Mouse (Mus musculus) NIH3T3 (cell line): ENCODE measurements around the gene Rpl27a.

Source experiments
- DNase-seq: peaks from one replicate; pipeline ENCODE4 v3.0.0-alpha.2; 2012; ENCODE audit warnings: low read depth

Gene Rpl27a

DNA sequence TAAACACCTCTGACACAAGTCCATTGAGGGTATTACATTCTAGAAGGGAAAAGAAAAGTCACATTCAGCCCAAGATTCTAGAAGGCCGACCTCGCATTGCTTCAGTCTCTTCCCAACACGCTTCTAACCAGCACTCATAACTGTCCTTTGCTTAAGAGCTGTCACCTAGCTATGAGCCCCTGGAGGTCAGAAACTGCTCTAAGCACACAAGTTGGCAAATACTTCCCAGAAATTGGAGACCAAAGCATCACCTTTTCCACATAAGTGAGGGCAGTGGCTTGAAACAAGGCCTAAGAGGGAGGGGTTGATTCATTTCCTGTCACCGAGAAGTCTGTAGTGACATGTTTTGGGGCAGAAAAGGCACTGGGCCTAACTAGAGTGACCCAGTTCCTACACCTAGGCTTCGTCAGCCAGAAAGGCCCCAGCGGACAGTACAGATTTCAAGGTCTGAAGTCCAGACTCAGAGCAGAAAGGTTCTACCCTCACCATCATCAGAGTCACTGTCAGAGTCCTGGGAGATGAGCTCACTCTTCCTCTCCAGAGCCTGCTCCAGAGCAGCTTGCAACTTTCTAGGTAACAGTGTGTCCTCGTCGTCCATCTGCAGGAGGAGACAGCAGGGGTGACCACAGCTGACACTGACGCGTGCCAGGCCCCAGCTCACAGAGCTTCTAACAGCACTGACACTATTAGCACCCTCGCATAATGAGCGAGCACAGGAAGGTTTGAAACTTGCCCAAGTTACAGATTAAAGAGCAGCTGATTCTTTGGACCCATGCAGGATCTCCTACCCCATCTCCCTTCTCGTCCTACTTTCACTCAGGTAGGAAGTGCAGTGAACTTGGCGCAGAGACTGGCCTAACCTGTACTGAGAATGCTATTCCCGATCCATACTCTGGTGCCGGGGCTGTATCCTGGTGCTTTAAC lies 7.1 kb downstream of the Rpl27a start:
- DNase-seq = no peak

DNA sequence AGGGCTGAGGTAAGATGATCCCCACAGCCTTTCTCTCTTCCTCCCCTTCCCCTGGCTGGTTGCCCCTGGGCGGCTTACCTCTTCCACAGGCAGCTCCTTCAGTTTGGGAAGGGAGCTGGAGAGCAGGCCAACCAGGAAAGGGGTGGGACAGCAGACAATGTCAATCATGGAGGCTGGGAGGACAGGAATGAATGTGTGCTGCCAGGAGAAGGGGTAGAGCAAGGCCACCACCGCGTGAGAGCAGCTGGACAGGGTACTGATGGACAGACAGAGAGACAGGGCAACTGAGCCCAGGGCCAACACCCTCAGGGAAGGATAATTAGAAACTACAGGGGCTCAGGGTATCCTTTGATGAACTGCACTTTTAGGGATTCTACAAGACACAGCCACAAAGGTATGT lies 8.6 kb downstream of the Rpl27a start:
- DNase-seq = no peak

DNA sequence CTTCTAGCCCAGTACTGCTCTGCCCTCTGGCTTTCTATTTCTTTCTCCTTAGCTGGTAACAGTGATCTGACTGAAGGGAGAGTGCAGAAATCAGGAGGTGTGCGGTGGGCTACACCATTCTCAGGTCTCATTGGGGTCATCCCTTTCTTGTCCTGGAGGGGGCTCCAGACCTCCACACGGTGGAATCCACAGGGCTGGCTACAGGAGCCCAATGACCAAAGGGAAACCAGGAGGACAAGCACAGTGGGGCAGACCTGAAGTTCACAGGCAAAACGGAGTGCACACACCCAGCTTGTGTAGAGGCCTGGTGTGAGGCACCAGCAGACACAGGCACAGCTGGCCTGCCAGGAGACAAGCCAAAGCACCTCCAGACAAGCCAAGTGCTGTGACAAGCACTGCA lies 9.4 kb downstream of the Rpl27a start:
- peak; percentile 65 for DNase-seq

DNA sequence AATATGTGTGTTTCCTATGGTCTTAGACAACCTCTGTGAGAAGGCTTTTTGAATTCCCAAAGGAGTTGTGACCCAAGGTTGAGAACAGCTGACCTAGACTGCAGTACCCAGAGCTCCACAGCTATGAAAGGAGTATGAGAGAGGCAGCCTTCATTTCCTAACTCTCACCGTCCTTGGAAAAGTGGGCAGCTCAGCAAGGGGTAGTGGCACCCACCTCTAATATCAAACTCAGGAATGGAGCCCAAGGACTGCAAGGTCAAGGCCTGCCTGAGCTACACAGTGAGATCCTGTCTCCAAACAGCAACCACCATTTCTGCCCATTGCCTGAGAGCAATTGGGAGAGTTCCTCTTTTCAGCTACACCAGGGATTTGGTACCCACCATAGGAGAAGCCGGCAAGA lies 10.8 kb downstream of the Rpl27a start:
- peak; percentile 10 for DNase-seq

- DNase-seq = no peak
These were observed 12.6 kb downstream of the Rpl27a start for GRCm38 (mm10) chr7:109531501-109531900.

GRCm38 (mm10) chr7:109532691-109533090 lies 13.7 kb downstream of the Rpl27a start:
- DNase-seq = no peak

DNA sequence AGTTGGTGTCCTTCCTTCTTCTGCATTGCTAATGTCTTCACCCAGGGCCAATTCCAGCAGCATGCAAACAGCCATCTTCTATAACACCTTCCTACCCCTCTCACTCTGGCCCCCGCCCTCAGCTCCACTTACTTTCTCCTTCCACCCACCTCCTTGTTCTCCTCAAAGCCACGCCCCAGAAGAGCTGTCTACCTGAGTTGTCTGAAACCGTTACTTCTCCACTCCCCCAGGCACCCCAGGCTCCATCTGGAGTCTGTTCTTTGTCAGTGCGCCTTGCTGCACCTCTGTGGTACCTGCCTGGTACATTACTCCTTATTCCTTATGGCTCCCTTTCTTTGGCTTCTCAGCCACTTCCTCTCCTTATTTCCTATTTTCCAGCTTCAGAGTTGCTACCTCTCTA lies 14.2 kb downstream of the Rpl27a start:
- DNase-seq = no peak

- no peak for DNase-seq
These were observed 14.9 kb downstream of the Rpl27a start for GRCm38 (mm10) chr7:109533888-109534287.

DNA sequence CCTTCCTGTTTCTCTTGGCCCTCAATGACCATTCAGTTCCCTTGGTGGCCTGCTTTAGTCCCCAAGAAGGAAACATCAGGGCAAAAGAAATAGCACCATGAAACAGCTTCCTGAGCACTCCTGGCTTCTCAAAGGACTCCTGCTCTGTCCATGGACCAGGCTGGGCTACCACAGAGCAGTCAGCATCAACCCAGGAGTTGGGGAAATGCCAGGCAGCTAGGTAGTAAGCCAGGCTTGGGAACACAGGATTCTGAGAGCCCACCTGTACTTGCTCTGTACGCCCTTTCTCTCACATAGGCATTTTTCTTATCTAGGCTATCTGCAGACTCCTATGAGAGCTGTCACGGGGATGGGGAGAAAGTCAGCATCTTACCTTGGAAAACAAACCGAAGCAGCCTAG lies 16.0 kb downstream of the Rpl27a start:
- no peak for DNase-seq

DNA sequence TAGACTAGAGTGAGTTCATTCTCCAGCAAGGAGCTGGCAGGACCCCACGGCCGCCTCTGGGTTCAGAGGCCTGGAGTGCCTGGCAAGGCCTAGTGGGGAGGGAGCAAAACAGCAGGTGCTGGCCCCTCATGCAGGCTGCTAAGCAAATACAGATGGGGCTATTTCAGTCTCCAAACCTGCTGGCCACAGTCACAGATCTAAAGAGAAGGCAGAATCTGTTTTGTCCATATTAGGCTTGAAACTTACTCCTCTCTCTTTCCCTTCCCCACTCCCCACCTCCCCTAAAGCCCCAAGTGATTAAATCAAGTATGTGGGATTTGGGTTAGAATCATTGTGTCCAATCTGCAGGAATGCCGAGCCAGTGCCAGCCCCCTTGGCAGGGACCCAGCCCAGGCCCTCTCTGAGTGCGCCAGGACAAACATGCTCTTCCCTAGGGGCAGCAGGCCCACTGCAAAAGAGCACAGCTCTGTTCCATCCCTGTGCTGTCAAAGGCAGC lies 17.6 kb downstream of the Rpl27a start:
- DNase-seq = peak; percentile 96

GRCm38 (mm10) chr7:109540902-109541301 lies 22.0 kb downstream of the Rpl27a start:
- DNase-seq = no peak

DNA sequence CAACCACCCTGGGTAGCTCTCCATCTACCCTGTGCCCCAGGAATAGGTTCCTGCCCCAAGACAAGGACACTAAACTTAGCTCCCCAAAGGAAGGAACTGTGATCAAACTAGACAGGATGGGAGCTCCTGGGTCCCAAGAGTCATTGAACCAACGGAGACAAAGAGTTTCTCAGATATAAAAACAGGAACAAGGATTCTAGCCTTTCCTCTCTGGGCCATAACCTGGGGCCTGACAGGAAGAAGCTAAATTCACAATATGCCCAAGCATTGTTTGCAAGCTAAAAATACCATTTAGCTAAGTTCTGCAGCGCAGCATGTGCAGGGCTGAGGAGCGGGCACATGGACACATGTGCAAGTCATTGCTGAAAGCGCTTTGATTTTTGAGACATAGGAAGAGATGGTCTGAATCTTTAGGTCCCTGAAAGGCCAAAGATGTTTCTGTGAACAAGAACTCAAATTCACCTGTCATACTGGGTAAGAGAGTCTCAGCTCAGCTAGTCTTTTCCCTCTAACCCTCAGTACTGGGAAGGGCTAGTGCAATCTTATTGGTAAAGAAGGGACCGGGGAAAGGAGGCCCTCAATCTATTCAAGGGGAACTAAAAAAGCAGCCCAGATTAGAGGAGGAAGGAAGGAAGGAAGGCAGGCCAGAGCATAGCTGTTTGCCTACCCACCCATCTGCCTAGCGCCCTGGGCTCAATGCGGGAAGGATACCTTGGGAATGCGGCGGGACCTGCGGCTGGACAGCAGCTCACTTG lies 22.8 kb downstream of the Rpl27a start:
- DNase-seq = no peak

DNA sequence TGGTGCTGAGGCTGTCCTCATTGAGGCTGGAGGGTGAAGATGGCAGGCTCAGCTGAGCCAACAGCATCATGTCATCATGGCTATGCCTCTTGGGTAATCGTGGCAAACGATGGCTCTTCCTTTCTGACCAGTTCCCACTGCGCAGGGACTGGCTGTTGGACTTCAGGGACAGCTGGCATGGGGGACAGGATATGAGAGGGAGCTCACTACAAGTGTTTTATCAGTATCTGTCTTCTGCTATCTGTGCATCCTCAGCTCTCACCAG lies 23.3 kb downstream of the Rpl27a start:
- no peak for DNase-seq

- DNase-seq = peak; percentile 40
These were observed 25.8 kb downstream of the Rpl27a start for GRCm38 (mm10) chr7:109544792-109545191.

- peak; percentile 83 for DNase-seq
These were observed 26.5 kb downstream of the Rpl27a start for GRCm38 (mm10) chr7:109545255-109545993.

- DNase-seq = peak; percentile 75
These were observed 27.2 kb downstream of the Rpl27a start for GRCm38 (mm10) chr7:109546186-109546585.

DNA sequence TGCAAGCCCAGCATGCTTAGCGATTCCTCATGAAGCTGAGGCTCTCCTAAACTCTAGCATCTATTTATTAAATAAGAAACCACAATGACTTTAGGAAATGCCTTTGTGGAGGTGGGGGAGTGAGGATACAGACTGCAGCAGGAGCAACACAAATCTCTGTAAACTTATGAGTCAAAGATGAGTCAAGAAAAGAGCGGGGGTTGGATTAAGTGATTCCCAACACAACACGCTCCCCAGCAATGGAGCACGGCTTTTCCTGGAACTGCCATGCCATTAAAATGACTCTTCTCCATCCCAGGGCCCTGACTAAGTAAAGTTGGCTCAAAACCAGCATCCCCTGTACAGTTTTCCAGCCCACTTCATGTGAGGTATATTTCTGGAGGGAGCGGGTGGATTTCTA lies 27.8 kb downstream of the Rpl27a start:
- peak; percentile 87 for DNase-seq

DNA sequence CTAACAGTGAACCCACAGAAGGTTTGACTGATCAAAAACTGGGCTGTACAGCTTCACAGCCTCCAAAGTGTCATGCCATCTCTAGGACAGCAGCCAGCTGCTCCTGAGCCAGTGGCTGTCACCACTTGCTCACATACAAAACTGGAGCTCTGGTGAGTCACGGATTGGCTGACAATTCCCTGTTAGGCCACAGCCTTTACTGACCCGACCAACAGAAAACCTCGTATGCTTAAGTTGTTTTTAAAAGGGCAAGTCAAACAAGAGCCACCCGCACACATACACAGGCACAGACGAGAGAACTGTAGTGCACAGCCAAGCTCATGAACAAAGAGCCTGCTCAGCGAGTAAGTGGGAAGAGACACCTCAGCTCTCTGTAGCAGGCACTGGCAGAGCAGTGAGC lies 40.6 kb downstream of the Rpl27a start:
- peak; percentile 79 for DNase-seq

GRCm38 (mm10) chr7:109561466-109562153 lies 42.7 kb downstream of the Rpl27a start:
- peak; percentile 12 for DNase-seq

GRCm38 (mm10) chr7:109562154-109562599 lies 43.2 kb downstream of the Rpl27a start:
- no peak for DNase-seq

- no peak for DNase-seq
These were observed 43.7 kb downstream of the Rpl27a start for GRCm38 (mm10) chr7:109562676-109563075.
